Mouse (Mus musculus) megakaryocyte, embryonic 14.5 days (primary cell): ENCODE data around the gene Tfip11. TPM values are rescaled to one million over a fixed set of nuclear protein-coding genes. Genes with fewer than 3 reads are reported as not detected.

ENCODE experiments used
- H3K27me3 ChIP-seq: replicated peaks from 2 replicates; pipeline ENCODE3; 2012; ENCODE audit warnings: inconsistent platforms
- H3K36me3 ChIP-seq: replicated peaks from 2 replicates; pipeline ENCODE3; 2012; ENCODE audit warnings: low read length, inconsistent platforms, mixed read lengths
- H3K4me1 ChIP-seq: 2 replicates; pipeline ENCODE4 v1.6.1; 2012; ENCODE audit warnings: inconsistent platforms
- H3K4me3 ChIP-seq: replicated peaks from 2 replicates; pipeline ENCODE3; 2012; ENCODE audit warnings: moderate library complexity, mild to moderate bottlenecking, inconsistent platforms
- H3K9me3 ChIP-seq: 2 replicates; pipeline ENCODE4 v1.6.1; 2012; ENCODE audit warnings: inconsistent platforms
- FLI1 ChIP-seq: IDR thresholded peaks from 2 replicates; pipeline ENCODE4 v1.6.1; 2012; ENCODE audit warnings: low read length, inconsistent platforms, mixed read lengths
- GATA1 ChIP-seq: IDR thresholded peaks from 3 replicates; pipeline ENCODE4 v1.6.1; 2012; ENCODE audit warnings: mixed read lengths, low read length, inconsistent platforms, borderline replicate concordance
- polyA plus RNA-seq: library from polyadenylated mRNA; stranded (reverse); fragments of >175 nt; gene quantifications from 2 replicates; pipeline ENCODE4 v1.2.3, GENCODE M21; 2012; ENCODE audit warnings: low replicate concordance; ENCODE audit not compliant: insufficient read depth

The Tfip11 gene
- polyA plus RNA-seq, 1 experiment, result 35.0 TPM

GRCm38 (mm10) chr5:112289819-112290535, 36.2 kb upstream of the Tfip11 start:
- Histone ChIP-seq H3K36me3 (peaks cover 94% of the 10 kb centered on the region), H3K27me3 (no peaks in the 10 kb centered on the region), H3K4me3 (peak overlapping the region; percentile 64), H3K9me3 (no peaks in the 10 kb centered on the region), H3K4me1 (peaks cover 100% of the 10 kb centered on the region)
- TF ChIP-seq FLI1 (no peak), GATA1 (no peak)

DNA sequence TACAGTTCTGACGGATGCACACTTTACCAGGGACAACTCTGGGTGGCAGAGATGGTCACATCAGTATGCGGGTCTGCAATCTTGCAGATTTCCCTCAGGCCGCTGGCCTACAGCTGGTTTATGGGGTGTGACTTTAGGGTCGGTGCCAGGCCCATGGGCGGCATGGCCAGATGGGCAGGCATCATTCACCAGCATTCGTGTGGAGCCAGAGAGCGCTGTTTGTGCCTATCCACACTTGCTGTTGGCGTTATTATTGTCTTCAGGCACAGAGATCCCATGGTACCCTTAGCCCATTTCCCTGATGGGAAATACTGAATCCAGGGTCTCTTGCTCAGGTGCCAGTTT, 35.6 kb upstream of the Tfip11 start:
- H3K9me3 ChIP-seq, result no peaks in the 10 kb centered on the region
- H3K4me1 ChIP-seq, result peaks cover 100% of the 10 kb centered on the region
- H3K4me3 ChIP-seq, result peak overlapping the region; percentile 20
- no peak for TF ChIP-seq FLI1
- TF ChIP-seq GATA1, result no peak
- H3K36me3 ChIP-seq, result peaks cover 94% of the 10 kb centered on the region
- H3K27me3 ChIP-seq, result no peaks in the 10 kb centered on the region

DNA sequence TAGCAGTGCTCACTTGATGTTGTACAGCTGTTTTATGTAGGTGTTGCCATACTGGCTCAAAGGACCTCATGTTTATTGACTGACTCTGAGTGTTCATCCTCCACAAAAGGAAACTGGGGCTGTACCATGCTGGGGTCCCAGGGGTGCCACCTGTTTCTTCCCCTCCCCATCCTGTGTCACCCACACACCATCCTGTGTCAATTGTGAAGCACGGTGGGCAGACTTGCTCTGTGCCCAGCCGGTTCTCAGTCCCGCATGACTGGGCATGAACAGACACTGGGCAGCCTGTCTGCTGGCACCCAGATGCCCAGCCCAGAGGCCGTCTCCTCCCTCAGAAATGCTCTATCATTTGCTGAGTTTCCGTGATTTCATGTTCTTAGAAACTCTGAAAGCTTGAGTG, 34.3 kb upstream of the Tfip11 start:
- H3K27me3 ChIP-seq, result no peaks in the 10 kb centered on the region
- peaks cover 100% of the 10 kb centered on the region for H3K4me1 ChIP-seq
- H3K4me3 ChIP-seq, result peak overlapping the region; percentile 73
- H3K36me3 ChIP-seq, result peaks cover 94% of the 10 kb centered on the region
- TF ChIP-seq FLI1 (no peak), GATA1 (no peak)
- H3K9me3 ChIP-seq, result no peaks in the 10 kb centered on the region

- Histone ChIP-seq H3K4me3 (peak overlapping the region; percentile 66), H3K4me1 (peaks cover 100% of the 10 kb centered on the region), H3K9me3 (no peaks in the 10 kb centered on the region), H3K27me3 (no peaks in the 10 kb centered on the region), H3K36me3 (peaks cover 94% of the 10 kb centered on the region)
- TF ChIP-seq FLI1 (no peak), GATA1 (no peak)
These were observed 33.7 kb upstream of the Tfip11 start for GRCm38 (mm10) chr5:112292343-112292980.

GRCm38 (mm10) chr5:112293800-112294199, 32.4 kb upstream of the Tfip11 start:
- no peaks in the 10 kb centered on the region for H3K9me3 ChIP-seq
- H3K36me3 ChIP-seq, result peaks cover 95% of the 10 kb centered on the region
- H3K4me1 ChIP-seq, result peaks cover 100% of the 10 kb centered on the region
- no peaks in the 10 kb centered on the region for H3K27me3 ChIP-seq
- peak overlapping the region; percentile 69 for H3K4me3 ChIP-seq
- TF ChIP-seq GATA1 (no peak), FLI1 (no peak)

DNA sequence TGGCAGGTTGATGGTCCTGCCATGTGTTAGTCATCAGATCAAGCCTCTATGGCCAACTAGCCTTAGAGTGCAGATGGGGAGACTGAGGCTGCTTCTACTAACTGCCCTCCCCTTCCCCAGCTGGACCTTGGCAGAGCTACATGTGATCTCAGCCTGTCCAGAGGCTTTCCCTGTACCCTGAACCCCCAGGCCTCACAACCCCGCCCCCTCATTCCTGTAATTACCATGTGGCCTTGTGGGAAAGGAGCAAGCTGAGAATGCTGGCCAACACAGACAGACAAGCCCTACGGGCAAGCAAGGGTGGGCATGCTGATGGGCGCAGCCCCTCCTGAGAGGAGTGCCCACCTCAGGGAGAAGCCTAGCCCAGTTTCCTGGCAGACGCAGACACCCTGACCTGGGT, 31.5 kb upstream of the Tfip11 start:
- peak overlapping the region; percentile 69 for H3K4me3 ChIP-seq
- peaks cover 100% of the 10 kb centered on the region for H3K4me1 ChIP-seq
- no peaks in the 10 kb centered on the region for H3K9me3 ChIP-seq
- H3K36me3 ChIP-seq, result peaks cover 98% of the 10 kb centered on the region
- no peaks in the 10 kb centered on the region for H3K27me3 ChIP-seq
- TF ChIP-seq GATA1, result no peak
- TF ChIP-seq FLI1, result no peak

DNA sequence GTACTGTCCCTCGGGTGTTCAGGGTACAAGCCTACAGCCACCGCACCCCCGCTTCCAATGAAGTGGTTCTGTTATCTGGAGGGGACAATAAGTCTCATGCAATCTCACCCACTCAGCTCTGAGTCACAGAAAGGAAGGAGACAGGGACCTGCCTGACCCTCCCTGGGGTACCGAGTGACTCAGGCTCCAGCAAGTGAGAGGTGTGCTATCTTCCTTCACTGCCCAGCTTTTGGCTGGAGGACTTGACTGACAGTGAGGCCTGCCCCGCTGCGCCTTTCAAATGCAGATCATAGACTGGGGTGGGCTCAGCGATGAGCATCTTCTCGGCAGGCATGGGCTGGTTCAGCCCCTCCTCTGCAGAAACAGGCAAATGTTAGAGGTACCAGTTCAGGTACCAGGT, 31.0 kb upstream of the Tfip11 start:
- Histone ChIP-seq H3K36me3 (peaks cover 98% of the 10 kb centered on the region), H3K4me1 (peaks cover 100% of the 10 kb centered on the region), H3K4me3 (peak overlapping the region; percentile 69), H3K9me3 (no peaks in the 10 kb centered on the region), H3K27me3 (no peaks in the 10 kb centered on the region)
- no peak for TF ChIP-seq GATA1
- TF ChIP-seq FLI1, result no peak

DNA sequence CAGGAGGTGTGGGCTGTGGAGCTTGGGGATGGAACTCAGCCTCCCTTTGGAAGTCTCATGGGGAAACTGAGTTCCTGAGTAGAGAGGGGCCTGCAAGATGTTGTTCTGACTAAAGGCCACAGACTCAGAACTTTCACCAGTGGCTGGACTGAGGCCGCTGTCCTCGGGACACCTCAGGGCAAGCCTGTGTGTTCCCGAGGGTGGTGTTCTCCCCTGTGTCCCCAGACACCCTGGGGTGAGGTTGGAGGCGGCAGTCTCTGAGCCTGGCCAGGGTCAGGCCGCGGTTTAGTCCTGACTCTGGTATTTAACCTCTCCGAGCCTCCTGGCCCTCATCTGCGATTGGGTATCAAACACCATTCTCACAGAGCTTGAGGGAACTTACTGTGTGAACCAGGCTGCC, 30.6 kb upstream of the Tfip11 start:
- TF ChIP-seq GATA1 (no peak), FLI1 (no peak)
- Histone ChIP-seq H3K4me3 (peak overlapping the region; percentile 69), H3K36me3 (peaks cover 98% of the 10 kb centered on the region), H3K27me3 (no peaks in the 10 kb centered on the region), H3K9me3 (no peaks in the 10 kb centered on the region), H3K4me1 (peaks cover 100% of the 10 kb centered on the region)

- Histone ChIP-seq H3K36me3 (peaks cover 98% of the 10 kb centered on the region), H3K4me3 (peak overlapping the region; percentile 81), H3K9me3 (no peaks in the 10 kb centered on the region), H3K27me3 (no peaks in the 10 kb centered on the region), H3K4me1 (peaks cover 100% of the 10 kb centered on the region)
- TF ChIP-seq FLI1, result no peak
- TF ChIP-seq GATA1, result no peak
These were observed 29.6 kb upstream of the Tfip11 start for GRCm38 (mm10) chr5:112296404-112297181.

DNA sequence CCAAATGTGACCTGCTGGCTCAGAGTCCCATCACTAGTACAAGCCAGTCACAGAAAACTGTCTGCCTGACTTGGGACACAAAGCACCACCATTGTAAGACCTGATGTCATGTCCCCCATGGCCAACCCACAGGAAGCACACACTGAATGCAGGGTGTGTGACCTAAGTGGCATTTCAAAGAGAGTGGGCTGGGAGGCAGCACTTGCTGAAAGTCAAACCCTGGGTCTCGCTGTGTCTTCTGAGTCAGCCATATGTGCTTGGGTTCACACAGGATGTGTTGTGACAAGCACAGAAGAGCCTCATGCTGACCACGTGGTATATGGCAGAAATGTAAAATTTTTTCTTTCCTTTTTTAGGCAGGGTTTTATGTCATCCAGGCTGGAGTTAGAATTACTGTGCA, 28.9 kb upstream of the Tfip11 start:
- peak overlapping the region; percentile 88 for H3K4me3 ChIP-seq
- no peaks in the 10 kb centered on the region for H3K9me3 ChIP-seq
- no peaks in the 10 kb centered on the region for H3K27me3 ChIP-seq
- H3K4me1 ChIP-seq, result peaks cover 100% of the 10 kb centered on the region
- peaks cover 98% of the 10 kb centered on the region for H3K36me3 ChIP-seq
- TF ChIP-seq FLI1, result no peak
- TF ChIP-seq GATA1, result no peak
